Mouse (Mus musculus) kidney, embryonic 15.5 days (tissue): ENCODE results near the gene Ppp1r14b. TPM values are rescaled to one million over a fixed set of nuclear protein-coding genes. Genes with fewer than 3 reads are reported as not detected.

Experiments used
- ATAC-seq: fragments of 200-750 bp; cut with Nextera tagmentation; replicated peaks from 2 replicates; pipeline ENCODE4 v1.8.0; 2017; ENCODE audit warnings: moderate TSS enrichment; ENCODE audit not compliant: low FRiP score
- H3K27ac ChIP-seq: fragments of 300-500 bp; sonication (generic); 2 replicates; pipeline ENCODE4 v1.5.1; 2015; ENCODE audit warnings: mild to moderate bottlenecking, inconsistent platforms
- H3K27me3 ChIP-seq: fragments of 300-500 bp; sonication (generic); 2 replicates; pipeline ENCODE4 v1.6.1; 2015; ENCODE audit warnings: inconsistent platforms
- H3K36me3 ChIP-seq: fragments of 300-500 bp; sonication (generic); 2 replicates; pipeline ENCODE4 v1.6.1; 2015; ENCODE audit warnings: inconsistent platforms
- H3K4me1 ChIP-seq: fragments of 300-500 bp; sonication (generic); 2 replicates; pipeline ENCODE4 v1.6.1; 2015; ENCODE audit warnings: inconsistent platforms
- H3K4me2 ChIP-seq: fragments of 300-500 bp; sonication (generic); 2 replicates; pipeline ENCODE4 v1.6.1; 2015; ENCODE audit warnings: moderate library complexity, mild to moderate bottlenecking, inconsistent platforms
- H3K4me3 ChIP-seq: fragments of 300-500 bp; sonication (generic); replicated peaks from 2 replicates; pipeline ENCODE4 v1.5.1; 2015; ENCODE audit warnings: mild to moderate bottlenecking, inconsistent platforms
- H3K9ac ChIP-seq: fragments of 300-500 bp; sonication (generic); 2 replicates; pipeline ENCODE4 v1.6.1; 2015; ENCODE audit warnings: mild to moderate bottlenecking, inconsistent platforms
- H3K9me3 ChIP-seq: fragments of 300-500 bp; sonication (generic); replicated peaks from 2 replicates; pipeline ENCODE4 v1.6.1; 2016; ENCODE audit warnings: inconsistent platforms
- WGBS: fragments of 180-500 bp; shearing (Covaris S2); methylation state at CpG from one replicate; pipeline ENCODE4 v1.1.7; 2015; ENCODE audit warnings: mixed read lengths; 5-methylcytosine and 5-hydroxymethylcytosine counted together
- polyA plus RNA-seq: library from polyadenylated mRNA; unstranded; fragments of >200 nt; fragmentation: Nextera tagmentation; extraction: Ambion mirVana; gene quantifications from 2 replicates; pipeline ENCODE4 v1.2.1, GENCODE M21; 2015

Ppp1r14b gene
- polyA plus RNA-seq, 1 experiment from 2014 or later, result 139 TPM

GRCm38 (mm10) chr19:6937541-6938465 lies 37.0 kb upstream of the Ppp1r14b start:
- H3K9ac ChIP-seq, result no peak overlapping the region
- 75% methylated on average over 16 of the region's 16 CpGs for WGBS
- peaks cover 40% of the 10 kb centered on the region for H3K4me1 ChIP-seq
- peaks cover 36% of the 10 kb centered on the region for H3K27me3 ChIP-seq
- H3K9me3 ChIP-seq, result no peaks in the 10 kb centered on the region
- H3K36me3 ChIP-seq, result no peaks in the 10 kb centered on the region
- no peak overlapping the region for H3K4me3 ChIP-seq
- ATAC-seq, result no peak
- H3K27ac ChIP-seq, result no peak overlapping the region
- H3K4me2 ChIP-seq, result no peak overlapping the region

GRCm38 (mm10) chr19:6939106-6940002 lies 35.4 kb upstream of the Ppp1r14b start:
- Histone ChIP-seq H3K27me3 (peaks cover 21% of the 10 kb centered on the region), H3K4me3 (no peak overlapping the region), H3K9ac (no peak overlapping the region; the same call in 1 of the 2 replicates), H3K4me2 (peak overlapping the region; percentile 94; the same call in 1 of the 2 replicates), H3K27ac (no peak overlapping the region), H3K36me3 (no peaks in the 10 kb centered on the region), H3K9me3 (no peaks in the 10 kb centered on the region), H3K4me1 (peaks cover 34% of the 10 kb centered on the region)
- no peak for ATAC-seq
- WGBS, result 90% methylated on average over 20 of the region's 20 CpGs

DNA sequence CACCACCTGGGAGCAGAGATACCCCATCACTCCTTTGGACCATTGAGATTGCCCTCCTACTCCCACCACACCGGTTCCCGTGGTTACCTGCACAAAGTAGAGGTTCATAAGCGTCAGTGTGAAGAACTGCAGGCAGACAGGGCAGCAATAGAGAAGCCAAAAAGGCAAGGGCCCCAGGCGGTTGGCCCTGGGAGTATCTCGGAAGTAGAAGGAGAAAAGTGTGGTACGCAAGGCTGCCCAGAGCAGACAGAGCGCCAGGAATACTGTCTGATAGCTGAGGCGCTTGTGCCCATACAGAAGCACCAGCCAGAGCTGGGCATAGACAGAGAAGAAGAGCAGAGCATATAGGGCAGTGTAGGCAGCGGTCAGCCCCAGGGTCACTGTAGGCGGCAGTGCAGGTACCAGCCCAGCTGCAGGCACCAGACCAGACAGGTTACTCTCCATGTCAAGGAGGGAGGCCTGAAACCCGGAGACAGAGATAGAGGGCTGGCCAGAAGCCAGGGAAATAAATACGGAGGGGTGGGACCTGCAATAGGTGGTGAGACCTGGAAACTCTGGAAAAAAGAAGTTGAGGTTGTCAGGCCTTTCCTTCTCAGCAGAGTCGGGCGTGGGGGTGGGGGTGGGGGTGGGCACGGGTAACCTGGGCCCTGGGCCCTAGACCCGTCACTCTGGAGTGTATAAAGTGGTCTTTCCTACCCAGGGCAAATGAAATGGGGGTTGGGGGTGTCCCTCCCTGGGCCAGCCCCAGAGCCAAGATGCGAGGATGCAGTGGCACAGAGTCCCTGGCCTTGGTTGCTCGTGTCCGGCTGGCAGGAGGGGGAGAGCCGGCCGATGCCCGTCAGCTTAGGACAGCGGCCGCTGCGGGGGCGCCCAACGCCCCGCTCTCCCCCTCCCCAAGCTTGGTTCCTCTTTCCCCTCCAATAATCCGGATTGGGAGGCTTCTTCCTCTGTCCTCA lies 34.1 kb upstream of the Ppp1r14b start:
- peak overlapping the region; percentile 94 for H3K4me2 ChIP-seq
- H3K27ac ChIP-seq, result peak overlapping the region; percentile 99
- 20% methylated on average over 29 of the region's 29 CpGs for WGBS
- H3K9me3 ChIP-seq, result no peaks in the 10 kb centered on the region
- H3K4me3 ChIP-seq, result peak overlapping the region; percentile 88
- peak; percentile 3; the same call in 1 of the 2 replicates for ATAC-seq
- H3K27me3 ChIP-seq, result peaks cover 8% of the 10 kb centered on the region
- peak overlapping the region; percentile 93 for H3K9ac ChIP-seq
- H3K4me1 ChIP-seq, result peaks cover 33% of the 10 kb centered on the region
- H3K36me3 ChIP-seq, result 0 out of 2 replicates have a peak, but pooled peaks cover 5% of the 10 kb centered on the region

DNA sequence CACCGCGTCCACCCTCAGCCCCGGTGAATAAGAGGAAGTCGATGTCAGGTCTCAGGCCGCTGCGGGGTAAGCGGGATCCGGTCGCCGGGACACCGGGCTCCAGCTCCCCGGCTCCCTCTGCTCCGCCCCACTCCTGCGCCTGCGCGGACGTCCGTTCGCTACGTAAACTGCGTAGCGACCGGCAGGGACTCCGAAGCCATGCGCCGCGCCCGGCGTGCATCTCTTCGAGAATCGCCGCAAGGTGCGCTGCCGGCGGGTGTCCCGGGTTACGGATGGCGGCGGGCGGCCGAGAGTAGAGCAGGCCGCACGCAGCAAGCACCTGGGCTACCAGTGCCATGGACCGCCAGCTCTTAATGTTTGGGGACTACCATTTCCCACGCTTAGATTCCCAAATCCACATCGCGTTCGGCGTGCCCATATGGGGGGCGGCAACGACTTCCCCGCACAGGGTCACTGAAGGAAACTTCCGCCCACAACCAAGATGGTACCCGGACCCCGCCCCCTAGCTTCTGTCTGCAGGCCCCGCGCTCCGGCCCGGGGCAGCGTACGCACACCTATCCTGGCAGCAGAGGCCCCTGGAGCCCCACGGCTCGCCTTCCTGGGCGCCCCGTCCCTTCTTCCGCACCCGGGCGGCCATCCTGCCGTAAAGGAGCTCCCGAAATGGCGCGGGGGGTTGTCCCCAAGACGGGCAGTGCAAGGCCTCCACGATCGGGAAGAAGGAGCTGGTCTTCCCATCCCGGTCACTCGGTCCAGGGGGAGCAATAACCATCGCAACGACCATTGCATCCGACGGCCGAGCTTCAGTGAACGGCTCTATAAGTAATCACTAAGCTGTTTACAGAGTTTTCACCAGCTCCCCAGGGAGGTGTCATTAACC lies 33.2 kb upstream of the Ppp1r14b start, which contains the start of gene Bad:
Bad (plus strand) TSS at position 490 of the 877 bp plus-strand sequence.
- Histone ChIP-seq H3K9me3 (no peaks in the 10 kb centered on the region), H3K4me3 (peak within 1 kb of the TSS; percentile 88), H3K4me1 (peaks cover 33% of the 10 kb centered on the region), H3K4me2 (peak within 1 kb of the TSS; percentile 94), H3K27me3 (no peaks in the 10 kb centered on the region), H3K9ac (peak within 1 kb of the TSS; percentile 93), H3K36me3 (peaks cover 12% of the 10 kb centered on the region; the same call in 1 of the 2 replicates), H3K27ac (peak within 1 kb of the TSS; percentile 99)
- peak; percentile 80 for ATAC-seq
- WGBS, result under 1% methylated on average over 83 of the region's 83 CpGs

DNA sequence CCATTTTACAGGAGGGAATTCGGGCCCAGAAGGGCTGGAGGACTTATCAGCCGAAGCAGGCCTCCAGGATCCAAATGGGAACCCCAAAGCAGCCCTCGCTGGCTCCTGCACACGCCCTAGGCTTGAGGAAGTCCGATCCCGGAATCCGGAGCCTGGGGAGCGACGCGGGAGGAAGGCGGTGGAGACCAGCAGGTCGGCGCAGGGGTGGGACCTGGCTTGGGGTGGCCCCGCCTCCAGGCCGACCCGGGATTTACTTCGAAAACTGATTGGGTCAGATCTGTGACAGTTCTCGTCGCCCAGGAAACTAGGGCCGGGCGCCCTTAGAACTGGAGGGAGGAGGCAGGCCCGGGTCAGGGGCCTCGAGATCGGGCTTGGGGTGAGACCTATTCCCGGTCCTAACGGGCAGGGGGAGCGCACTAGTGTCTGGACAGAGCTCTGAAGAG lies 32.5 kb upstream of the Ppp1r14b start, which contains the start of gene Gpr137:
Gpr137 (minus strand) TSS at position 232 of the 443 bp plus-strand sequence.
- H3K4me1 ChIP-seq, result peaks cover 33% of the 10 kb centered on the region
- peak within 1 kb of the TSS; percentile 93 for H3K9ac ChIP-seq
- peak within 1 kb of the TSS; percentile 94 for H3K4me2 ChIP-seq
- H3K4me3 ChIP-seq, result peak within 1 kb of the TSS; percentile 88
- no peaks in the 10 kb centered on the region for H3K9me3 ChIP-seq
- H3K36me3 ChIP-seq, result peaks cover 16% of the 10 kb centered on the region; the same call in 1 of the 2 replicates
- WGBS, result under 1% methylated on average over 27 of the region's 27 CpGs
- H3K27me3 ChIP-seq, result no peaks in the 10 kb centered on the region
- peak; percentile 93 for ATAC-seq
- H3K27ac ChIP-seq, result peak within 1 kb of the TSS; percentile 99

DNA sequence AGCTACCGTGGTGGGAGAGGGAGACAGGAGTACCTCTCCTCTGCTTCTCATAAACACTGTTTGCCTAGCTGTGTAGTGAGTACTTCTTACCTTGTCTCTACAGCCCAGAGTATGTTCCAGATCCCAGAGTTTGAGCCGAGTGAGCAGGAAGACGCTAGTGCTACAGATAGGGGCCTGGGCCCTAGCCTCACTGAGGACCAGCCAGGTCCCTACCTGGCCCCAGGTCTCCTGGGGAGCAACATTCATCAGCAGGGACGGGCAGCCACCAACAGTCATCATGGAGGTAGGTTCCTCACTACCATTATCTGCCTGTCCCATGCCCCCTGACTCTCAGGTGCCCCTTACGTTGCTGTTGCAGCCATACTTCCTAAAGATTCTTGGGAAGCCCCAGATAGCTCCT lies 32.0 kb upstream of the Ppp1r14b start:
- 27% methylated on average over 5 of the region's 5 CpGs for WGBS
- Histone ChIP-seq H3K27me3 (no peaks in the 10 kb centered on the region), H3K9me3 (no peaks in the 10 kb centered on the region), H3K4me2 (peak overlapping the region; percentile 94), H3K27ac (peak overlapping the region; percentile 99), H3K36me3 (peaks cover 17% of the 10 kb centered on the region; the same call in 1 of the 2 replicates), H3K4me3 (peak overlapping the region; percentile 88), H3K9ac (peak overlapping the region; percentile 93), H3K4me1 (peaks cover 31% of the 10 kb centered on the region)
- no peak for ATAC-seq

- H3K27me3 ChIP-seq, result no peaks in the 10 kb centered on the region
- no peak overlapping the region for H3K27ac ChIP-seq
- peaks cover 25% of the 10 kb centered on the region for H3K4me1 ChIP-seq
- no peak overlapping the region for H3K9ac ChIP-seq
- no peak overlapping the region for H3K4me2 ChIP-seq
- 93% methylated on average over 6 of the region's 6 CpGs for WGBS
- H3K9me3 ChIP-seq, result no peaks in the 10 kb centered on the region
- no peak for ATAC-seq
- H3K4me3 ChIP-seq, result no peak overlapping the region
- peaks cover 17% of the 10 kb centered on the region; the same call in 1 of the 2 replicates for H3K36me3 ChIP-seq
Observed at GRCm38 (mm10) chr19:6943709-6944108, 31.1 kb upstream of the Ppp1r14b start.

DNA sequence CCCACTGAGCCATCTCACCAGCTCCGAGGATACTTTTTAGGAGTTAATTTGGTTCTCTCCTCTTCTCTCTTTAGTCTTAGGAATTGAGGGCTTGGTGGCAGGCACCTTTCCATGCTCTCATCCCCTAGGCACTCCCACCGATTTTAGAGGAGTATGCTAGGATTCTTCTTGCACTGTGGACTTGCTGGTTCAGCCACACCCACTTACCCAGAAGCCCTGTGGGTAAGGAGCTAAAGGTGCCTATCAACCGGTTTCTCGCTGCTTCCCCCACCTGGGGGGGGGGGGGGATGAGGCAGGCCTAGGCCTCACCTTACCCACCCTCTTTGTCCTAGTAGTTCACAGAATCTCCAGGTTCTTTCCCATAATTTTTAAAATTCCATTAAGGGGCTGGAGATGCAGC lies 27.0 kb upstream of the Ppp1r14b start:
- Histone ChIP-seq H3K4me2 (no peak overlapping the region), H3K27me3 (no peaks in the 10 kb centered on the region), H3K4me3 (no peak overlapping the region), H3K4me1 (peaks cover 32% of the 10 kb centered on the region), H3K36me3 (peaks cover 17% of the 10 kb centered on the region; the same call in 1 of the 2 replicates), H3K9ac (no peak overlapping the region), H3K9me3 (no peaks in the 10 kb centered on the region), H3K27ac (no peak overlapping the region)
- ATAC-seq, result no peak
- 56% methylated on average over 4 of the region's 4 CpGs for WGBS

- peaks cover 17% of the 10 kb centered on the region; the same call in 1 of the 2 replicates for H3K36me3 ChIP-seq
- peaks cover 32% of the 10 kb centered on the region for H3K4me1 ChIP-seq
- no peaks in the 10 kb centered on the region for H3K9me3 ChIP-seq
- no peak overlapping the region for H3K27ac ChIP-seq
- no peak overlapping the region for H3K9ac ChIP-seq
- no peak overlapping the region for H3K4me2 ChIP-seq
- ATAC-seq, result no peak
- H3K4me3 ChIP-seq, result no peak overlapping the region
- 80% methylated on average over 4 of the region's 4 CpGs for WGBS
- no peaks in the 10 kb centered on the region for H3K27me3 ChIP-seq
Observed at GRCm38 (mm10) chr19:6948186-6948585, 26.6 kb upstream of the Ppp1r14b start.

DNA sequence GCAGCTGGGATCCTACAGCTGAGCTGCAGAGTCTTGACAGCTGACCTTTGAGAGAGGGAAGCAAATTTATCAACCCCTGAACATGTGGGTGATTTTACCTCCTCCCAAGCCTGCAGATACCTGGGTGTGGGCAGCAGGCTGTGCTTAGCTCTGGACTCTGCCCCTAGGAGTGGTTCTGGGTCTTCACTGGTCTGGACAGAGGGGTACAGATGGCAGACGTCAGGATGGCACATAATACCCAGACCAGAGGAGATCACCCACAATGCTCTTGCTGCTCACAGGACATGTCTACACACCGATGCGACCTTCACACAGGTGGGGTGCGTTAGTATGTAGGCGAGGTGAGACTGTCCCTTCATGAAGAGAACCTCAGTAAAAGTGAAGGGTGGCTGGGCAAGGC lies 25.2 kb upstream of the Ppp1r14b start:
- Histone ChIP-seq H3K9ac (no peak overlapping the region), H3K27ac (0 out of 2 replicates have a peak overlapping the region, but pooled peaks have one; percentile 16), H3K27me3 (no peaks in the 10 kb centered on the region), H3K4me3 (0 out of 2 replicates have a peak overlapping the region, but pooled peaks have one; percentile 54), H3K36me3 (peaks cover 26% of the 10 kb centered on the region), H3K9me3 (no peaks in the 10 kb centered on the region), H3K4me1 (peaks cover 29% of the 10 kb centered on the region), H3K4me2 (peak overlapping the region; percentile 92; the same call in 1 of the 2 replicates)
- ATAC-seq, result no peak
- WGBS, result 85% methylated on average over 5 of the region's 5 CpGs
